Mouse (Mus musculus) myocyte (in vitro differentiated cells): ENCODE results near the gene Banp.

Source experiments
- CEBPB ChIP-seq: IDR thresholded peaks from 2 replicates; pipeline ENCODE4 v1.6.1; 2011; ENCODE audit warnings: mild to moderate bottlenecking, moderate library complexity; ENCODE audit not compliant: poor library complexity, insufficient read depth, severe bottlenecking
- E2F4 ChIP-seq: IDR thresholded peaks from one replicate; pipeline ENCODE4 v1.6.1; 2011; ENCODE audit warnings: mild to moderate bottlenecking, control low read depth, moderate library complexity; ENCODE audit not compliant: insufficient read depth
- MAX ChIP-seq: IDR thresholded peaks from one replicate; pipeline ENCODE4 v1.6.1; 2011; ENCODE audit warnings: low read depth, mild to moderate bottlenecking, control low read depth
- MYOD1 ChIP-seq, 3 experiments: IDR thresholded peaks; one replicate each; pipeline ENCODE4 v1.6.1; 2011; ENCODE audit warnings: control low read depth in 2 of 3, low read depth in 2 of 3, mild to moderate bottlenecking in 2 of 3, moderate library complexity in 1 of 3; ENCODE audit not compliant: insufficient read length in 2 of 3, control insufficient read depth in 1 of 3
- MYOG ChIP-seq, 3 experiments: IDR thresholded peaks; one replicate each; pipeline ENCODE4 v1.6.1; 2011; ENCODE audit warnings: control low read depth in 2 of 3, low read depth in 2 of 3, mild to moderate bottlenecking in 2 of 3; ENCODE audit not compliant: insufficient read length in 2 of 3, control insufficient read depth in 1 of 3, insufficient read depth in 1 of 3
- POLR2A ChIP-seq: IDR thresholded peaks from one replicate; pipeline ENCODE4 v1.6.1; 2011; ENCODE audit warnings: low read depth, mild to moderate bottlenecking, control low read depth, moderate library complexity; ENCODE audit not compliant: insufficient read length
- POLR2AphosphoS2 ChIP-seq: IDR thresholded peaks from one replicate; pipeline ENCODE4 v1.6.1; 2011; ENCODE audit warnings: low read depth, control low read depth; ENCODE audit not compliant: insufficient read length
- SRF ChIP-seq: IDR thresholded peaks from one replicate; pipeline ENCODE4 v1.6.1; 2011; ENCODE audit warnings: low read depth; ENCODE audit not compliant: control insufficient read depth, insufficient read length
- TCF12 ChIP-seq: IDR thresholded peaks from one replicate; pipeline ENCODE4 v1.6.1; 2011; ENCODE audit warnings: mild to moderate bottlenecking, control low read depth; ENCODE audit not compliant: poor library complexity, insufficient read depth, severe bottlenecking
- USF1 ChIP-seq: IDR thresholded peaks from one replicate; pipeline ENCODE4 v1.6.1; 2011; ENCODE audit warnings: low read depth, mild to moderate bottlenecking, control low read depth, moderate library complexity

- TF ChIP-seq MYOG (IDR thresholded peaks at IDR 0.05; ENCODE audit: control insufficient read depth in 1 of 3, insufficient read depth in 1 of 3, insufficient read length in 2 of 3, low read depth in 2 of 3) (peak in 1 of 3 experiments; percentile 50), MAX (peak; percentile 41), POLR2A (peak; percentile 70), USF1 (peak; percentile 3), MYOD1 (IDR thresholded peaks at IDR 0.05; ENCODE audit: control insufficient read depth in 1 of 3, insufficient read length in 2 of 3, low read depth in 2 of 3) (peak in 1 of 3 experiments; percentile 15), CEBPB (no peak), SRF (peak; percentile 66), POLR2AphosphoS2 (peak; percentile 54), TCF12 (no peak), E2F4 (no peak)
These were observed 595 bp downstream of the Banp start for GRCm38 (mm10) chr8:121949941-121950748.
